Comparison of ENCODE assay signal across 8 mouse cellular contexts in the genomic region with DNA sequence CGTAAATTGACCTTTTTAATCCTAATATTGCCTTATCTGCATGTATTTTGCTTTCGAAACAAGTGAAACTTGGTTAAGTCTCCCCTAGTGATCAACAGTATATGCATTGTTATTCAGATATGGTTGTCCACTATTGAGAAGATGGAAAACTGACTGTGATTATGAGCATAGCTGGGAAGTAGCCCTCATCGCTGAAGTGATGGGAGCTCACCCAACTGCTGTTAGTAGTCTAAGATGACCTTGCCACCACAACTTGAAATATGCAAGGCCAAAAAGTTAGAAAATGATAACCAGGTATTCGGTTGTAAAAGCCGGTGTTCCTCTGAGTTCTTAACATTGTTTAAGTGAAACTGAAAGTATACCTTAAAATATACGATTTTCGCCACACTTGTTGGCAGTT. TPM values are rescaled to one million over a fixed set of nuclear protein-coding genes. Genes with fewer than 3 reads are reported as not detected.
DNase-seq lines count a peak whose midpoint lies in the region; ATAC-seq and TF ChIP-seq lines count a peak whose summit lies in the region.

No protein-coding gene starts in this region.

- no peaks in the 10 kb centered on the region for H3K36me3 ChIP-seq in forebrain, embryonic 10.5 days (replicated peaks)
- H3K36me3 ChIP-seq in forebrain, embryonic 16.5 days (ENCODE audit: control insufficient read depth, insufficient read depth): no peaks in the 10 kb centered on the region
- H3K36me3 ChIP-seq in liver, adult 2 months (ENCODE audit: control insufficient read depth, insufficient read depth, low read length): no peaks in the 10 kb centered on the region
- no peaks in the 10 kb centered on the region for H3K36me3 ChIP-seq in liver, postnatal 0 days (replicated peaks; ENCODE audit: insufficient read depth, low read length)

- peaks cover 41% of the 10 kb centered on the region for H3K4me1 ChIP-seq in forebrain, embryonic 10.5 days
- H3K4me1 ChIP-seq in forebrain, embryonic 16.5 days (replicated peaks; ENCODE audit: control insufficient read depth, insufficient read depth, low read length): peaks cover 12% of the 10 kb centered on the region
- H3K4me1 ChIP-seq in liver, adult 2 months (ENCODE audit: control insufficient read depth, insufficient read depth, low read length): 0 out of 2 replicates have a peak, but pooled peaks cover 3% of the 10 kb centered on the region
- H3K4me1 ChIP-seq in liver, postnatal 0 days (ENCODE audit: insufficient read depth): peaks cover 16% of the 10 kb centered on the region

- TF ChIP-seq EP300 in liver, postnatal 0 days (IDR thresholded peaks at IDR 0.05; ENCODE audit: low read depth): no peak

- H3K9me3 ChIP-seq in forebrain, embryonic 10.5 days: no peaks in the 10 kb centered on the region
- H3K9me3 ChIP-seq in forebrain, embryonic 16.5 days (ENCODE audit: control insufficient read depth, low read length): no peaks in the 10 kb centered on the region
- no peaks in the 10 kb centered on the region for H3K9me3 ChIP-seq in liver, postnatal 0 days (ENCODE audit: low read length)

- no peak overlapping the region for H3K27ac ChIP-seq in forebrain, embryonic 10.5 days
- no peak overlapping the region for H3K27ac ChIP-seq in forebrain, embryonic 16.5 days (ENCODE audit: low read length)
- no peak overlapping the region for H3K27ac ChIP-seq in liver, adult 2 months (replicated peaks; ENCODE audit: insufficient read depth, low read depth, low read length)
- H3K27ac ChIP-seq in liver, postnatal 0 days (ENCODE audit: low read depth): no peak overlapping the region

- TF ChIP-seq POLR2A in liver, adult 2 months (IDR thresholded peaks at IDR 0.05; ENCODE audit: extremely low read depth, insufficient read depth, low read length): no peak

- no peak for DNase-seq in forebrain, embryonic 10.5 days (ENCODE audit: extremely low spot score, low spot score)
- peak; percentile 1 for DNase-seq in liver, adult 2 months (ENCODE audit: extremely low read depth, low read depth, low spot score)
- no peak for DNase-seq in liver
- peak; percentile 61 for DNase-seq in induced T-regulatory cell, adult 2 months (ENCODE audit: low read depth)
- DNase-seq in liver, postnatal 0 days: no peak
- DNase-seq in ovary, postnatal 36 days (ENCODE audit: low spot score): no peak
- no peak for DNase-seq in spleen, postnatal 4 days (ENCODE audit: low spot score in 2 of 2)

- 91% methylated on average over 7 of the region's 7 CpGs for WGBS in forebrain, embryonic 10.5 days
- 71% methylated on average over 7 of the region's 7 CpGs for WGBS in forebrain, embryonic 16.5 days
- WGBS in liver, adult 2 months: 80% methylated on average over 7 of the region's 7 CpGs
- 62% methylated on average over 7 of the region's 7 CpGs for WGBS in liver, postnatal 0 days (ENCODE audit: insufficient replicate concordance)

- H3K79me2 ChIP-seq in liver, adult 2 months (ENCODE audit: control insufficient read depth, insufficient read depth, low read length): no peaks in the 10 kb centered on the region

- no peak for TF ChIP-seq CTCF in liver, adult 2 months (IDR thresholded peaks at IDR 0.05; ENCODE audit: low read depth, low read length)
- TF ChIP-seq CTCF in liver, postnatal 0 days (IDR thresholded peaks at IDR 0.05; ENCODE audit: low read depth): no peak

- ATAC-seq in forebrain, embryonic 16.5 days: no peak
- no peak for ATAC-seq in liver, postnatal 0 days

- H3K27me3 ChIP-seq in forebrain, embryonic 10.5 days (ENCODE audit: poor library complexity, severe bottlenecking): peaks cover 14% of the 10 kb centered on the region; the same call in 1 of the 2 replicates
- H3K27me3 ChIP-seq in forebrain, embryonic 16.5 days (replicated peaks; ENCODE audit: control insufficient read depth, insufficient read depth, low read length): no peaks in the 10 kb centered on the region
- no peaks in the 10 kb centered on the region for H3K27me3 ChIP-seq in liver, adult 2 months (ENCODE audit: control insufficient read depth, insufficient read depth, low read length)
- H3K27me3 ChIP-seq in liver, postnatal 0 days (ENCODE audit: insufficient read depth, low read length): no peaks in the 10 kb centered on the region

- no peak overlapping the region for H3K4me2 ChIP-seq in forebrain, embryonic 16.5 days (ENCODE audit: low read length)
- H3K4me2 ChIP-seq in liver, postnatal 0 days (ENCODE audit: low read depth, low read length): peak overlapping the region; percentile 92

- H3K9ac ChIP-seq in forebrain, embryonic 16.5 days (replicated peaks; ENCODE audit: low read depth, low read length): no peak overlapping the region
- no peak overlapping the region for H3K9ac ChIP-seq in liver, adult 2 months (ENCODE audit: low read depth, low read length)
- no peak overlapping the region for H3K9ac ChIP-seq in liver, postnatal 0 days (replicated peaks)

- peak overlapping the region; percentile 92; the same call in 1 of the 2 replicates for H3K4me3 ChIP-seq in forebrain, embryonic 10.5 days
- H3K4me3 ChIP-seq in forebrain, embryonic 16.5 days (replicated peaks; ENCODE audit: low read length): no peak overlapping the region
- H3K4me3 ChIP-seq in liver, adult 2 months (ENCODE audit: insufficient read depth, low read depth, low read length): no peak overlapping the region
- H3K4me3 ChIP-seq in liver, postnatal 0 days (ENCODE audit: low read depth, low read length): 0 out of 2 replicates have a peak overlapping the region, but pooled peaks have one; percentile 85

RNA-seq across cellular contexts. Expression of gene Galnt7, which starts 1.3 kb away (rescaled TPM):
- polyA plus RNA-seq in forebrain, embryonic 10.5 days (2016; fragmentation: Nextera tagmentation; extraction: Ambion mirVana): 24.2 and 25.9 TPM in 2 replicates
- 8.7 and 11.3 TPM in 2 replicates for polyA plus RNA-seq in forebrain, embryonic 16.5 days (2015; fragmentation: Nextera tagmentation; extraction: Ambion mirVana)
- total RNA-seq in liver, adult 2 months (2014; rRNA removed): 1.8 and 2.0 TPM in 2 replicates
- polyA plus RNA-seq in liver, adult 2 months (2012; rRNA removed): 0.12 and 0.61 TPM in 2 replicates
- 2.9 and 3.2 TPM in 2 replicates for polyA plus RNA-seq in liver, postnatal 0 days (2015; fragmentation: Nextera tagmentation; extraction: Ambion mirVana)

Comparison
In these comparisons a context has a peak if more than half of its experiments do, and no peak if none do; other contexts are left out.
1. DNase-seq: peak in liver, adult 2 months (single experiment) and induced T-regulatory cell, adult 2 months (single experiment); none in forebrain, embryonic 10.5 days (single experiment), liver (single experiment), liver, postnatal 0 days (single experiment), ovary, postnatal 36 days (single experiment) and spleen, postnatal 4 days (0 of 2).
2. H3K4me3 ChIP-seq: peak in forebrain, embryonic 10.5 days (single experiment) and liver, postnatal 0 days (single experiment); none in forebrain, embryonic 16.5 days (single experiment) and liver, adult 2 months (single experiment).